Mouse (Mus musculus): ENCODE data around the gene Nosip. TPM values are rescaled to one million over a fixed set of nuclear protein-coding genes. Genes with fewer than 3 reads are reported as not detected.

Gene Nosip
- total RNA-seq (2023), result 10 to 100 TPM; 65.9 to 68.4 TPM

GRCm38 (mm10) chr7:45062239-45062835 lies at the start of gene Nosip, which contains the start of gene Prrg2:
Nosip (plus strand) TSS chr7:45062429.
Prrg2 (minus strand) TSS chr7:45062677.

GRCm38 (mm10) chr7:45015957-45016612 lies 46.1 kb upstream of the Nosip start, which contains the start of gene Scaf1:
Scaf1 (minus strand) TSS chr7:45016363.

GRCm38 (mm10) chr7:45017242-45018061 lies 44.8 kb upstream of the Nosip start, which contains the start of gene Rras:
Rras (plus strand) TSS chr7:45017961.

GRCm38 (mm10) chr7:45052862-45053116 lies 9.4 kb upstream of the Nosip start, which contains the start of gene Prr12:
Prr12 (minus strand) TSS chr7:45052881.

GRCm38 (mm10) chr7:45092048-45092447 lies 29.8 kb downstream of the Nosip start, which contains the start of gene Rcn3:
Rcn3 (minus strand) TSS chr7:45092221.

GRCm38 (mm10) chr7:45103652-45104180 lies 41.5 kb downstream of the Nosip start, which contains the start of gene Fcgrt:
Fcgrt (minus strand) TSS chr7:45103851.

GRCm38 (mm10) chr7:45124224-45125143 lies 62.3 kb downstream of the Nosip start, which contains the start of gene Rps11:
Rps11 (minus strand) TSS chr7:45124439.

Other genes starting within 250 kb of the Nosip start
- gene Nup62, start 246.3 kb upstream of the Nosip start, total RNA-seq (2023), result 10 to 100 TPM; 42.6 to 50.5 TPM
- gene Il4i1, start 246.0 kb upstream of the Nosip start, total RNA-seq (2023), result 1 to 10 TPM; 1.4 to 1.9 TPM
- gene Atf5, start 245.8 kb upstream of the Nosip start, total RNA-seq (2023), result 1 to 10 TPM; 4.9 to 5.0 TPM
- gene Akt1s1, start 213.4 kb upstream of the Nosip start, total RNA-seq (2023), result 10 to 100 TPM; 37.4 to 39.4 TPM
- gene Tbc1d17, start 213.3 kb upstream of the Nosip start, total RNA-seq (2023), result 100 to 1,000 TPM in 1 of 2 experiments, 10 to 100 TPM in 1; 89.9 to 108 TPM
- 10 to 100 TPM; 54.4 to 59.2 TPM for gene Pnkp, start 205.3 kb upstream of the Nosip start, total RNA-seq (2023)
- gene Ptov1, start 192.6 kb upstream of the Nosip start, total RNA-seq (2023), result 10 to 100 TPM; 24.2 to 25.2 TPM
- 10 to 100 TPM; 67.2 to 73.6 TPM for gene Med25, start 169.7 kb upstream of the Nosip start, total RNA-seq (2023)
- gene Fuz, start 166.3 kb upstream of the Nosip start, total RNA-seq (2023), result 10 to 100 TPM; 23.6 to 24.2 TPM
- 10 to 100 TPM; 80.0 to 86.8 TPM for gene Ap2a1, start 132.9 kb upstream of the Nosip start, total RNA-seq (2023)
- gene Tsks, start 119.2 kb upstream of the Nosip start, total RNA-seq (2023), result not detected
- under 1 TPM; 0.61 to 0.80 TPM for gene Cpt1c, start 87.6 kb upstream of the Nosip start, total RNA-seq (2023)
- gene Prmt1, start 75.9 kb upstream of the Nosip start, total RNA-seq (2023), result 100 to 1,000 TPM; 143 to 165 TPM
- 100 to 1,000 TPM; 138 to 172 TPM for gene Irf3, start 64.8 kb upstream of the Nosip start, total RNA-seq (2023)
- 10 to 100 TPM; 18.5 to 30.8 TPM for gene Bcl2l12, start 63.7 kb upstream of the Nosip start, total RNA-seq (2023)
- gene Scaf1, start 46.1 kb upstream of the Nosip start, total RNA-seq (2023), result 10 to 100 TPM; 81.3 to 91.5 TPM
- gene Rras, start 44.5 kb upstream of the Nosip start, total RNA-seq (2023), result 10 to 100 TPM; 10.5 to 10.9 TPM
- gene Prr12, start 9.5 kb upstream of the Nosip start, total RNA-seq (2023), result 10 to 100 TPM; 76.8 to 78.7 TPM
- 1 to 10 TPM; 1.4 to 1.5 TPM for gene Prrg2, start 248 bp downstream of the Nosip start, total RNA-seq (2023)
- gene Rcn3, start 29.8 kb downstream of the Nosip start, total RNA-seq (2023), result 10 to 100 TPM; 16.3 to 23.6 TPM
- gene Fcgrt, start 41.4 kb downstream of the Nosip start, total RNA-seq (2023), result 10 to 100 TPM; 28.0 to 35.1 TPM
- 1,000 to 10,000 TPM; 3,284 to 3,343 TPM for gene Rps11, start 62.0 kb downstream of the Nosip start, total RNA-seq (2023)
- gene Rpl13a, start 66.3 kb downstream of the Nosip start, total RNA-seq (2023), result 1,000 to 10,000 TPM; 5,708 to 6,154 TPM
- not detected for gene Gm45713, start 73.8 kb downstream of the Nosip start, total RNA-seq (2023)
- gene Flt3l, start 74.0 kb downstream of the Nosip start, total RNA-seq (2023), result 100 to 1,000 TPM; 236 to 250 TPM
- 10 to 100 TPM; 30.3 to 44.8 TPM for gene Pih1d1, start 91.9 kb downstream of the Nosip start, total RNA-seq (2023)
- gene Aldh16a1, start 92.2 kb downstream of the Nosip start, total RNA-seq (2023), result 10 to 100 TPM; 55.0 to 58.1 TPM
- under 1 TPM in 1 of 2 experiments, not detected in 1; 0.30 TPM for gene Slc17a7, start 101.5 kb downstream of the Nosip start, total RNA-seq (2023)
- gene Gfy, start 117.1 kb downstream of the Nosip start, total RNA-seq (2023), result not detected
- not detected for gene Pth2, start 118.6 kb downstream of the Nosip start, total RNA-seq (2023)
- not detected for gene Ccdc155, start 142.5 kb downstream of the Nosip start, total RNA-seq (2023)
- gene Dkkl1, start 149.7 kb downstream of the Nosip start, total RNA-seq (2023), result 1 to 10 TPM in 1 of 2 experiments, under 1 TPM in 1; 0.83 to 1.0 TPM
- not detected for gene Tead2, start 153.3 kb downstream of the Nosip start, total RNA-seq (2023)
- 100 to 1,000 TPM; 270 to 288 TPM for gene Cd37, start 176.7 kb downstream of the Nosip start, total RNA-seq (2023)
- gene Slc6a16, start 178.7 kb downstream of the Nosip start, total RNA-seq (2023), result not detected
- gene Slc6a21, start 215.1 kb downstream of the Nosip start, total RNA-seq (2023), result not detected